Mouse (Mus musculus) limb, embryonic 12.5 days (tissue): ENCODE measurements around the gene Sdha. TPM values are rescaled to one million over a fixed set of nuclear protein-coding genes. Genes with fewer than 3 reads are reported as not detected.

Experiments
- ATAC-seq: fragments of 200-750 bp; cut with Nextera tagmentation; 2 replicates; pipeline ENCODE4 v1.8.0; 2017; ENCODE audit warnings: low read depth, moderate TSS enrichment; ENCODE audit not compliant: insufficient number of reproducible peaks, insufficient read depth, low FRiP score, low TSS enrichment
- H3K27ac ChIP-seq: fragments of 300-500 bp; sonication (generic); 2 replicates; pipeline ENCODE4 v1.5.1; 2016; ENCODE audit warnings: mild to moderate bottlenecking, moderate library complexity
- H3K27me3 ChIP-seq: fragments of 300-500 bp; sonication (generic); 2 replicates; pipeline ENCODE4 v1.6.1; 2016; ENCODE audit warnings: mild to moderate bottlenecking, moderate library complexity
- H3K36me3 ChIP-seq: fragments of 300-500 bp; sonication (generic); 2 replicates; pipeline ENCODE4 v1.6.1; 2016; ENCODE audit warnings: mild to moderate bottlenecking, moderate library complexity
- H3K4me1 ChIP-seq: fragments of 300-500 bp; sonication (generic); replicated peaks from 2 replicates; pipeline ENCODE4 v1.6.1; 2016
- H3K4me2 ChIP-seq: fragments of 300-500 bp; sonication (generic); 2 replicates; pipeline ENCODE4 v1.6.1; 2016; ENCODE audit warnings: mild to moderate bottlenecking, moderate library complexity
- H3K4me3 ChIP-seq: fragments of 300-500 bp; sonication (generic); replicated peaks from 2 replicates; pipeline ENCODE4 v1.5.1; 2016; ENCODE audit warnings: mild to moderate bottlenecking
- H3K9ac ChIP-seq: fragments of 300-500 bp; sonication (generic); replicated peaks from 2 replicates; pipeline ENCODE4 v1.6.1; 2016; ENCODE audit warnings: mild to moderate bottlenecking, moderate library complexity
- H3K9me3 ChIP-seq: fragments of 300-500 bp; sonication (generic); 2 replicates; pipeline ENCODE4 v1.6.1; 2016; ENCODE audit warnings: mild to moderate bottlenecking, moderate library complexity
- WGBS: fragments of 180-500 bp; shearing (Covaris S2); methylation state at CpG from one replicate; pipeline ENCODE4 v1.1.7; 2016; 5-methylcytosine and 5-hydroxymethylcytosine counted together
- polyA plus RNA-seq: library from polyadenylated mRNA; unstranded; fragments of >200 nt; fragmentation: Nextera tagmentation; extraction: Ambion mirVana; gene quantifications from 2 replicates; pipeline ENCODE4 v1.2.1, GENCODE M21; 2016

Gene Sdha
- polyA plus RNA-seq, 1 experiment from 2014 or later, result 235 TPM

DNA sequence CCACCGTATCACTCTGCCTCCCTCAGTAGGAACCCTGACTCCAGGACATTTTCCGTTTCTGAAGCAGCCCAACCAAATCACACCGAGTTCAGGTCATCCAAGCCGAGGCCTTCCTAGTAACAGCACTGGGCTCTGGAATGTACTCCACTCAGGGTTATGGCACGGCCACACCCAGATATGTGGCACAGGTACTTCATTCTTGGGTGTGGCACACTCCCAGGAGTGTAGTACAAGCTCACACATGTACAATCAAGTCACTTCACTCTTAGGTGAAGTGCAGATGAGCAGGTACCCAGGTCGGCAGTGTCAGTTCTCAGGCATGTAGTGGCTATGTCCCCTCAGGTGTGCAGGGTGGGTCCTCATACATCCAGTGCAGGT lies 48.5 kb downstream of the Sdha start:
- H3K4me1 ChIP-seq, result no peaks in the 10 kb centered on the region
- no peak overlapping the region for H3K9ac ChIP-seq
- no peak overlapping the region for H3K4me3 ChIP-seq
- 74% methylated on average over 6 of the region's 6 CpGs for WGBS
- no peaks in the 10 kb centered on the region for H3K27me3 ChIP-seq
- H3K36me3 ChIP-seq, result peaks cover 42% of the 10 kb centered on the region
- H3K9me3 ChIP-seq, result no peaks in the 10 kb centered on the region
- peak; percentile 45; the same call in 1 of the 2 replicates for ATAC-seq
- H3K27ac ChIP-seq, result no peak overlapping the region
- no peak overlapping the region for H3K4me2 ChIP-seq

DNA sequence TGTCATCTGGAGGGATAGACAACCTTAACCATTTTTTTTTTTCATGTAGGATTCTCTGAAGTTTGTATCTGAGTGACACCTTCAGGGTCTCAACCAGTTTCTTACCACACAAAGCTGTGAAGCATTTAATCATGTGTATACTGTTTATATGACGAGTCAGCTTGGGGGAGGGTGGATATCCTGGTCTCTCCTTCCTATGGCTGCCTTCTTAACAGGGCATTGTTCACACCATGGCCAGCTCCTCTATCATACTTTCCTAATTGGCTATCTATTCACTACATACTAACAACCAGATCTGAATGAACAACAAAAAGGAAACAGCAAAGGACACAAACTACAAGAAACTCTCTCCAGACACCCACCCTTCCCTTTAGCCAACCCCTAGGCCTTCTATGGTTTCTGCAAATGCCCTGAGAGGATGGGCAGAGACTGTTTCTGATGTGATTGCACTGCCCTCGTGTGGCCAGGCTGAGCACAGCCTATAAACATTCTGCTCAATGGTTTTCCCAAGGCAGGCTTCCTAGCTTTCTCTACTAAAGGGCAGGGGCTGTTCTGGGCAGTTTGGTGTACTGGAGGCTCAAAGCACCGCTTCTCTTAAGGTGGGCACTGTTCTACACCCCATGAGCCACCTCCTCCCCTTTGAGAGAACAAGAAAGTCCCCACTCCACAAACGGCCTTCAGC lies 49.0 kb downstream of the Sdha start:
- ATAC-seq, result peak; percentile 57; the same call in 1 of the 2 replicates
- no peak overlapping the region for H3K4me2 ChIP-seq
- H3K4me3 ChIP-seq, result no peak overlapping the region
- H3K27me3 ChIP-seq, result no peaks in the 10 kb centered on the region
- H3K27ac ChIP-seq, result no peak overlapping the region
- no peaks in the 10 kb centered on the region for H3K4me1 ChIP-seq
- peaks cover 38% of the 10 kb centered on the region for H3K36me3 ChIP-seq
- WGBS, result 39% methylated on average over 4 of the region's 4 CpGs
- no peaks in the 10 kb centered on the region for H3K9me3 ChIP-seq
- H3K9ac ChIP-seq, result no peak overlapping the region

GRCm38 (mm10) chr13:74296376-74296775 lies 53.7 kb downstream of the Sdha start:
- no peak for ATAC-seq
- Histone ChIP-seq H3K9ac (no peak overlapping the region), H3K9me3 (no peaks in the 10 kb centered on the region), H3K36me3 (no peaks in the 10 kb centered on the region), H3K4me1 (peaks cover 6% of the 10 kb centered on the region; the same call in 1 of the 2 replicates), H3K4me3 (no peak overlapping the region), H3K4me2 (no peak overlapping the region), H3K27me3 (peaks cover 14% of the 10 kb centered on the region), H3K27ac (no peak overlapping the region)
- WGBS, result 79% methylated on average over 7 of the region's 7 CpGs

DNA sequence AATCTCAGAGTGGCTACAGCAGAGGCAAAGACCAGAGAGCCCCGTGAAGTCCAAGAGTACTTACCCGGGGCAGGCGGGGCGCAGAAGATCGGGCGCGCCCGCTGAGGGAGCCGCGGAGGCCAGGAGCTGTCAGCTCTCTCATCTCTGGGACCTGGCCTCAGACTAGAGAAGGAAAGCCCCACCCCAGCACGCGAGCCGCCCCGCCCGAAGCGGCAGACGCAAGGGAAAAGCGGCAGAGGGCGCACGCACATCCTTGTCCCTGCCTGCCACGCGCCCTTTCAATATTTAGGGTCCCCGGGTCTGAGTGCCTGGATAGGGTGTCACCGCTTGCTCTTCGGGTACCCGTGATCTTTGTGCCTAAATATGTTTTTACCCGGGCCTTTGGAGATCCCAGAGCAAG lies 57.9 kb downstream of the Sdha start, which contains the start of gene Ahrr:
Gene Ahrr, minus strand, starts transcription at position 165 of the 400 bp plus-strand sequence.
- no peak for ATAC-seq
- peak within 1 kb of the TSS; percentile 48 for H3K9ac ChIP-seq
- WGBS, result 1% methylated on average over 27 of the region's 27 CpGs

DNA sequence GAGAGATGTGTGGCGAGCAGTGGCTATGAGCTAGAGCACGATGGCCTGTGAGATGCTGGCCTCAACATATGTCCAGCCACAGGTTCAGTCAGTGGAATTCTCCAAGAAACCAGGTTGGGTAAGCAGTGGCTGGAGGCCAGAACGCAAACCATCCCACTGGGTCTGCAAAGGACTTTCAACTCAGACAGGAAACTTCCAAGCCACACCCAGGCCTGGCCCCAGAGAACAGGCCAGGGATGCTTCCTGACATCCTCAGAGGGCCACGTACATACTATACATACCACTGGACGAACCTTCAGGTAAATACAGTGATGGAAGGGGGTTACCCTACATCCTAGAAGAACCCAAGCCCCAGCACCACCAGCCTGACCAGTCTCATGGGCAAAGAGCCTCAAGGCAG lies 60.4 kb downstream of the Sdha start:
- H3K27me3 ChIP-seq, result peaks cover 19% of the 10 kb centered on the region
- peaks cover 6% of the 10 kb centered on the region; the same call in 1 of the 2 replicates for H3K4me1 ChIP-seq
- no peaks in the 10 kb centered on the region for H3K36me3 ChIP-seq
- no peaks in the 10 kb centered on the region for H3K9me3 ChIP-seq
- H3K4me3 ChIP-seq, result no peak overlapping the region
- no peak for ATAC-seq
- WGBS, result 91% methylated on average over 5 of the region's 5 CpGs
- no peak overlapping the region for H3K4me2 ChIP-seq
- H3K27ac ChIP-seq, result no peak overlapping the region
- no peak overlapping the region for H3K9ac ChIP-seq

More for the DNA sequence above, 57.9 kb downstream of the Sdha start, which contains the start of gene Ahrr:
- Histone ChIP-seq H3K4me3 (peak within 1 kb of the TSS; percentile 29), H3K4me1 (peaks cover 6% of the 10 kb centered on the region; the same call in 1 of the 2 replicates), H3K9me3 (no peaks in the 10 kb centered on the region), H3K27me3 (peaks cover 19% of the 10 kb centered on the region), H3K36me3 (no peaks in the 10 kb centered on the region), H3K4me2 (peak within 1 kb of the TSS; percentile 58), H3K27ac (no peak within 1 kb of the TSS)

- Histone ChIP-seq H3K27ac (no peak overlapping the region), H3K4me1 (no peaks in the 10 kb centered on the region), H3K4me3 (no peak overlapping the region), H3K9ac (no peak overlapping the region), H3K36me3 (no peaks in the 10 kb centered on the region), H3K27me3 (no peaks in the 10 kb centered on the region), H3K9me3 (no peaks in the 10 kb centered on the region), H3K4me2 (no peak overlapping the region)
- no peak for ATAC-seq
- 67% methylated on average over 1 of the region's 2 CpGs for WGBS
Measured at GRCm38 (mm10) chr13:74282299-74282698, 67.8 kb downstream of the Sdha start.

- Histone ChIP-seq H3K4me1 (no peaks in the 10 kb centered on the region), H3K4me2 (no peak overlapping the region), H3K4me3 (no peak overlapping the region), H3K9me3 (no peaks in the 10 kb centered on the region), H3K27ac (no peak overlapping the region), H3K9ac (no peak overlapping the region), H3K36me3 (no peaks in the 10 kb centered on the region), H3K27me3 (no peaks in the 10 kb centered on the region)
- no peak for ATAC-seq
- 80% methylated on average over 4 of the region's 4 CpGs for WGBS
Measured at GRCm38 (mm10) chr13:74275726-74276125, 74.4 kb downstream of the Sdha start.

Other genes starting within 250 kb of the Sdha start
- not detected in 2 replicates for gene Slc9a3, start 228.8 kb downstream of the Sdha start, polyA plus RNA-seq
- gene Exoc3, start 141.5 kb downstream of the Sdha start, polyA plus RNA-seq, result 64.7 and 73.2 TPM in 2 replicates
- 1.3 and 1.6 TPM in 2 replicates for gene Ahrr, start 57.9 kb downstream of the Sdha start, polyA plus RNA-seq
- gene Pdcd6, start 32.7 kb downstream of the Sdha start, polyA plus RNA-seq, result 130 and 139 TPM in 2 replicates
- gene Ccdc127, start within 50 bp of the Sdha start, polyA plus RNA-seq, result 61.5 and 67.4 TPM in 2 replicates
- gene Lrrc14b, start 13.7 kb upstream of the Sdha start, polyA plus RNA-seq, result not detected in 2 replicates
- 4.2 and 5.3 TPM in 2 replicates for gene Zfp72, start 40.6 kb upstream of the Sdha start, polyA plus RNA-seq
- 72.8 and 74.6 TPM in 2 replicates for gene Ftl1-ps1, start 49.4 kb upstream of the Sdha start, polyA plus RNA-seq
- gene Zfp825, start 143.7 kb upstream of the Sdha start, polyA plus RNA-seq, result 22.1 and 28.4 TPM in 2 replicates